Mouse (Mus musculus): Measurements from ENCODE around the gene Bcar3. TPM values are rescaled to one million over a fixed set of nuclear protein-coding genes. Genes with fewer than 3 reads are reported as not detected.

The Bcar3 gene
- polyA plus RNA-seq, 1 experiment from 2014 or later = 7.5 TPM

- Histone ChIP-seq H3K4me2 (no peak overlapping the region), H3K27me3 (replicated peaks) (no peaks in the 10 kb centered on the region), H3K27ac (no peak overlapping the region), H3K4me1 (no peaks in the 10 kb centered on the region), H3K4me3 (no peak overlapping the region), H3K36me3 (replicated peaks) (no peaks in the 10 kb centered on the region), H3K9ac (no peak overlapping the region), H3K9me3 (no peaks in the 10 kb centered on the region)
- WGBS = 74% methylated on average over 5 of the region's 5 CpGs
- peak; percentile 56 for ATAC-seq (replicated peaks)
Measured at GRCm38 (mm10) chr3:122402143-122402542, 108.2 kb downstream of the Bcar3 start.

GRCm38 (mm10) chr3:122403860-122404557 is 110.1 kb downstream of the Bcar3 start:
- ATAC-seq (replicated peaks) = no peak
- Histone ChIP-seq H3K36me3 (replicated peaks) (no peaks in the 10 kb centered on the region), H3K9me3 (no peaks in the 10 kb centered on the region), H3K4me2 (no peak overlapping the region), H3K4me1 (no peaks in the 10 kb centered on the region), H3K27me3 (replicated peaks) (no peaks in the 10 kb centered on the region), H3K9ac (no peak overlapping the region), H3K4me3 (no peak overlapping the region), H3K27ac (no peak overlapping the region)
- WGBS = 79% methylated on average over 9 of the region's 9 CpGs

GRCm38 (mm10) chr3:122405203-122405956 is 111.4 kb downstream of the Bcar3 start:
- 77% methylated on average over 8 of the region's 8 CpGs for WGBS
- Histone ChIP-seq H3K36me3 (replicated peaks) (no peaks in the 10 kb centered on the region), H3K27ac (no peak overlapping the region), H3K9me3 (no peaks in the 10 kb centered on the region), H3K4me2 (no peak overlapping the region), H3K4me3 (no peak overlapping the region), H3K9ac (no peak overlapping the region), H3K4me1 (no peaks in the 10 kb centered on the region), H3K27me3 (replicated peaks) (no peaks in the 10 kb centered on the region)
- no peak for ATAC-seq (replicated peaks)

- no peak overlapping the region for H3K4me3 ChIP-seq
- no peak overlapping the region for H3K27ac ChIP-seq
- H3K27me3 ChIP-seq (replicated peaks) = no peaks in the 10 kb centered on the region
- WGBS = 64% methylated on average over 8 of the region's 8 CpGs
- H3K9me3 ChIP-seq = no peaks in the 10 kb centered on the region
- H3K36me3 ChIP-seq (replicated peaks) = no peaks in the 10 kb centered on the region
- no peak overlapping the region for H3K4me2 ChIP-seq
- H3K9ac ChIP-seq = no peak overlapping the region
- no peaks in the 10 kb centered on the region for H3K4me1 ChIP-seq
- no peak for ATAC-seq (replicated peaks)
Measured at GRCm38 (mm10) chr3:122406416-122406815, 112.5 kb downstream of the Bcar3 start.

- no peak for ATAC-seq (replicated peaks)
- Histone ChIP-seq H3K4me2 (no peak overlapping the region), H3K36me3 (replicated peaks) (no peaks in the 10 kb centered on the region), H3K4me1 (no peaks in the 10 kb centered on the region), H3K4me3 (no peak overlapping the region), H3K27me3 (replicated peaks) (no peaks in the 10 kb centered on the region), H3K9me3 (no peaks in the 10 kb centered on the region), H3K27ac (no peak overlapping the region), H3K9ac (no peak overlapping the region)
- 87% methylated on average over 6 of the region's 6 CpGs for WGBS
Measured at GRCm38 (mm10) chr3:122407757-122408156, 113.8 kb downstream of the Bcar3 start.

- H3K36me3 ChIP-seq (replicated peaks) = no peaks in the 10 kb centered on the region
- H3K4me3 ChIP-seq = no peak overlapping the region
- no peaks in the 10 kb centered on the region for H3K4me1 ChIP-seq
- WGBS = 86% methylated on average over 15 of the region's 15 CpGs
- ATAC-seq (replicated peaks) = no peak
- no peak overlapping the region for H3K27ac ChIP-seq
- no peaks in the 10 kb centered on the region for H3K9me3 ChIP-seq
- no peak overlapping the region for H3K9ac ChIP-seq
- H3K4me2 ChIP-seq = no peak overlapping the region
- H3K27me3 ChIP-seq (replicated peaks) = no peaks in the 10 kb centered on the region
Measured at GRCm38 (mm10) chr3:122408798-122409311, 114.9 kb downstream of the Bcar3 start.

- ATAC-seq (replicated peaks) = no peak
- no peak overlapping the region for H3K27ac ChIP-seq
- WGBS = 84% methylated on average over 2 of the region's 2 CpGs
Measured at GRCm38 (mm10) chr3:122411590-122411989, 117.7 kb downstream of the Bcar3 start.

GRCm38 (mm10) chr3:122413729-122414561 is 120.0 kb downstream of the Bcar3 start:
- no peaks in the 10 kb centered on the region for H3K27me3 ChIP-seq (replicated peaks)
- no peaks in the 10 kb centered on the region for H3K9me3 ChIP-seq
- H3K4me2 ChIP-seq = peak overlapping the region; percentile 30
- ATAC-seq (replicated peaks) = peak; percentile 53
- H3K4me3 ChIP-seq = no peak overlapping the region
- H3K36me3 ChIP-seq (replicated peaks) = no peaks in the 10 kb centered on the region
- no peak overlapping the region for H3K9ac ChIP-seq
- H3K4me1 ChIP-seq = no peaks in the 10 kb centered on the region
- WGBS = 21% methylated on average over 17 of the region's 17 CpGs
- H3K27ac ChIP-seq = no peak overlapping the region

More at GRCm38 (mm10) chr3:122411590-122411989, 117.7 kb downstream of the Bcar3 start:
- no peaks in the 10 kb centered on the region for H3K4me1 ChIP-seq
- no peaks in the 10 kb centered on the region for H3K27me3 ChIP-seq (replicated peaks)
- no peak overlapping the region for H3K4me2 ChIP-seq
- H3K9me3 ChIP-seq = no peaks in the 10 kb centered on the region
- no peak overlapping the region for H3K4me3 ChIP-seq
- H3K36me3 ChIP-seq (replicated peaks) = no peaks in the 10 kb centered on the region
- H3K9ac ChIP-seq = no peak overlapping the region

GRCm38 (mm10) chr3:122414868-122415267 is 120.9 kb downstream of the Bcar3 start:
- H3K4me1 ChIP-seq = peaks cover 3% of the 10 kb centered on the region; the same call in 1 of the 2 replicates
- no peak overlapping the region for H3K9ac ChIP-seq
- H3K4me3 ChIP-seq = no peak overlapping the region
- WGBS = 58% methylated on average over 8 of the region's 8 CpGs
- no peaks in the 10 kb centered on the region for H3K9me3 ChIP-seq
- H3K4me2 ChIP-seq = no peak overlapping the region
- H3K27me3 ChIP-seq (replicated peaks) = no peaks in the 10 kb centered on the region
- no peak for ATAC-seq (replicated peaks)
- H3K36me3 ChIP-seq (replicated peaks) = no peaks in the 10 kb centered on the region
- no peak overlapping the region for H3K27ac ChIP-seq

GRCm38 (mm10) chr3:122417466-122417865 is 123.5 kb downstream of the Bcar3 start:
- Histone ChIP-seq H3K9me3 (no peaks in the 10 kb centered on the region), H3K9ac (no peak overlapping the region), H3K27me3 (replicated peaks) (no peaks in the 10 kb centered on the region), H3K36me3 (replicated peaks) (no peaks in the 10 kb centered on the region), H3K27ac (no peak overlapping the region), H3K4me1 (peaks cover 15% of the 10 kb centered on the region), H3K4me2 (no peak overlapping the region), H3K4me3 (no peak overlapping the region)
- ATAC-seq (replicated peaks) = no peak
- 44% methylated on average over 11 of the region's 11 CpGs for WGBS

- H3K4me2 ChIP-seq = peak overlapping the region; percentile 83; the same call in 1 of the 2 replicates
- H3K9me3 ChIP-seq = no peaks in the 10 kb centered on the region
- H3K4me3 ChIP-seq = no peak overlapping the region
- WGBS = 36% methylated on average over 16 of the region's 16 CpGs
- no peak overlapping the region for H3K27ac ChIP-seq
- H3K4me1 ChIP-seq = peaks cover 15% of the 10 kb centered on the region
- ATAC-seq (replicated peaks) = no peak
- no peak overlapping the region for H3K9ac ChIP-seq
- H3K27me3 ChIP-seq (replicated peaks) = no peaks in the 10 kb centered on the region
- H3K36me3 ChIP-seq (replicated peaks) = no peaks in the 10 kb centered on the region
Measured at GRCm38 (mm10) chr3:122418564-122419274, 124.8 kb downstream of the Bcar3 start.
